Mouse (Mus musculus) retina, embryonic 14.5 days (tissue): ENCODE measurements around the gene Mpig6b.

ENCODE experiments used
- DNase-seq: peaks from one replicate; pipeline ENCODE4 v3.0.0-alpha.2; 2015; ENCODE audit warnings: low spot score

Gene Mpig6b

DNA sequence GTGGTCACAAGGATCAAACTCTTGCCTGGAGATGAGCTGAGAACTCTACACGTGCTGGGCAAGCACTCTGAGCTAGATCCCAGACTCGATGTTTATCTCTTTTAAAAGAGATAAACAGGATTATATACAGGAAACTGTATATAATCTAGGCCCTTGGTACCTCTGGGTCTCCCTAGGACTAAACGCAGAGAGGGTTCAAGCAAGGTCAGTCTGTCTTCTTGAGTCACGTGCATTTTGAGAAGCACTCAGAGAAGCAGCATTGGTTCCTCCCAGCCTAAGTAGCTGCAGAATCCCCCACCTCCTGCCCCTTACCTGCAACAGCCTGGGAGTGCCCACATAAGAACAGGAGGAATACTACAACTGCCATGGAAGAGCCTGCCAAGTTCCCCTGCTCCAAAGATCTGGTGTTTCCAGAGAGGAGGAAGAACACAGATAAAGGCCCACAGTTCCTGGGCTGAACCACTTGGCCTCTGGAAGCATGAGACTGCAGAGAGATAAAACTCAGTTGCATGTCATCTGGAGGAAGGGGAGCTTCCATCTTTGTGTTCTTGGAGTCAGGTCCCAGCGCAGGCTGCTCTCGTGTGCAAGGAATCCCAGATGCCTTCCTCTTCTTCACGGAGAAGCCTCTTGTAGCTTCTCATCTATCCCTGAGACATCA, 19.4 kb upstream of the Mpig6b start, which contains the start of gene Ly6g6f:
Ly6g6f (minus strand) TSS at position 403 of the 658 bp plus-strand sequence.
- no peak for DNase-seq

DNA sequence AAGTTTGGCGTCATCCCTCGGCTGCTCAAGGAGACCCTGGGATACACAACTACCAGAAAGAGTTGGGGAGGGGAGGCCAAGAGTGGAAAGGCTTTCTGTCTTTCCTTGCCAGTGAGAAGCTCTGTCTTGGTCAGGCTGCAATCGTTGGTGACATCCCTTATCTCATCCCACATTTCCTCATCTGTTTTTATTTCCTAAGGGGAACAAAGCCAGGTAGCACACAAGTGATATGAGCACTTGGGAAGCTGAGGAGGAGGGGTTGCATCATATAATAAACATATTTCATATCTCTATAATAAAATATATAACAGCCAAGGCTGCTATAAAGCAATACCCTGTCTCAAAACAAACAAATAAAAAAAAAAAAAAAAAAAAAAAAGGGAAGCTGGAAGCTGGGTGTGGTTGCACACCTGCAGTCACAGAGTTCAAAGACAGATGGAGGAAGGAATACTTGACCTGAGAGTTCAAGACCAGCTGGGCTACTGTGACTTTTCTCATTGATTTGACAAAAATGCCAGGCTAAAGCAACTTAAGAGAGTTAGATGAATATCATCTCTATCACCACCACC, 18.0 kb upstream of the Mpig6b start:
- DNase-seq, result no peak

DNA sequence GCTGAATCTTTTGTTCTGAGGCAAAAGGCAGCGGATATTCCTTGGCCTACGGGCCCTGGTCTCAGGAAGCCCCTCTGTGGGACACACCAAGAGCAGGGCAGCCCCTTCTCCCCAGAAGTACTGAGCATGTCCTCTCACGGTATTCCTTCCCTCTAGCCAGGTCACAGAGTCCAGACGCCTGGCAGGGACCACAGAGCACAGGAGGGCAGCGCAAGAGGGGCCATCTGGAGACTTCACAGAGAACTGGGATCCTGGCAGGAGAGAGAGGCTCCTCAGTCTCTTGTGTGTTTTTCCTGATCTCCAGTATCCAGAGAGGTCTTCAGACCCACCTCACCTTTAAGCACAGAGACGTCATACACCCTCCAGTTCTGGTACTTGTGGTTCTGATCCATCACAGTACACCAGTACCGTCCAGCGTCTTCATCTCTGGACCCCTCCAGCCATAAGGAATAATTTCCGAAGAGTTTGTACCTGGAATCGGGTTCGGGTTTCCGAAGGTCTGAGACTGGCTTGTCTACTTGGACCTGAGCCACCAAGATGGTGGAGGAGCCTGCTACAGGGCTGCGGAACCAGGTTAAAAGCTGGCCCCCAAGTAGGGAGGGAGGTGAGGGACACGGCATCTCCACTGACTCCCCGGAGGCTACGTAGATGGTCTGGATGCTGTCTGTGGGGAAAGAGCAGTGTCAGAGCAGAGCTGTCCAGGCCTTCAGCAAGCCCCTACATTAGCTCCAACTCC, 17.0 kb upstream of the Mpig6b start:
- DNase-seq, result no peak

DNA sequence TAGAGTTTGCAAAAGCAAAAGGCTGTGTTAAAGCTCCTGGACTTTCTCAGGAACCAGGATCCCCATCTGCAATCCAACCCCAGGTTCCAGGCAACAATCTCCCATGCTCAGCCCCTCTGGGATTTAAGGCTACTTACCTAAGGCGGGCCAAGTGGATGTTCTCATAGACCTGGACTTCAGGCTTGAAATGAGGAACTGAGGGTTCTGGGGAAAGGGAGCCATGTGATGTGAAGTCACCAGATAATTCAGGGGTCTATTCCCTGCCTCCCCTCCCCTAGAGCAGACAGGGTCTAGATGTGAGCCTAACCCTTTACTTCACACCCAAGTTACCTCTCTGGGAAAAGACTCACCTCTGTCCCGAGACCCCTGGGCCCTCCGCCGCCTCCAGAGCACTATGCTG, 14.7 kb upstream of the Mpig6b start:
- DNase-seq, result no peak

DNA sequence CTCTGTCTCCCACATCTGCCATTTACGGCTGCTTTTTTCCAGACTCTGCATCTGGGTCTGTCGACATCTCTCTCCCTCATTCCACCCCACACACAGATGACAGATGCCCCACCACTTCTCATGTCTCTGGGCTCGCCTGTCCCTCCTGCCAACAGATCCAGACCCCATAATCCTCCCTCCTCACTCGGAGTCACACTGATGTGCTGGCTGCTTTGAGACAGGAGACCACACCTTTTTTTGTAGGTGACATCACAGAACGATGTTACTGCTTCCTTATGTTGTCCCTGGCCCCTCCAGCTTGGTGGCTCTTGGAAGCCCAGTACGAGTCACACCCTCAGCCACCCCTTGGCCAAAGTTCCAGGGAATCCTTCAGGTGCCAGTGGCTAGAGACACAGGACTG, 14.3 kb upstream of the Mpig6b start:
- no peak for DNase-seq

DNA sequence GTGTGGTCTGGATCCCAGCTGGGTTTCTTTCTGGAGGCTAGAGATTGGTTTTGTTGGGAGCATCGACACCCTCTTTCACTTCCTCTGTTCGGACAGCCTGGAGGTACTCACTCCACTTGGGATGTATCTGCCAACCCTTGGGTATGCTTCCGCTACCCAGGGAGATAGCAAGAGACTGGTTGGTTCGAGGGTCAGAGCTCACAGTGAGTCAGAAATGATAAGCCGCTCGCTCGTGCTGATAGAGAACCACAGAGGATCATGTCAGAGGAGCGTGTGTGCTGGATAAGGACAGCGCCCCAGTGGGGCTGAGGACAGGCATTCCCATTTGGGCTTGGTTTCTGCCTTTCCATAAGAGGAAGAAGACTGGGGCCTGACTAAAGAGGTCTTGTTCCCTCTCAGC, 13.8 kb upstream of the Mpig6b start:
- no peak for DNase-seq

DNA sequence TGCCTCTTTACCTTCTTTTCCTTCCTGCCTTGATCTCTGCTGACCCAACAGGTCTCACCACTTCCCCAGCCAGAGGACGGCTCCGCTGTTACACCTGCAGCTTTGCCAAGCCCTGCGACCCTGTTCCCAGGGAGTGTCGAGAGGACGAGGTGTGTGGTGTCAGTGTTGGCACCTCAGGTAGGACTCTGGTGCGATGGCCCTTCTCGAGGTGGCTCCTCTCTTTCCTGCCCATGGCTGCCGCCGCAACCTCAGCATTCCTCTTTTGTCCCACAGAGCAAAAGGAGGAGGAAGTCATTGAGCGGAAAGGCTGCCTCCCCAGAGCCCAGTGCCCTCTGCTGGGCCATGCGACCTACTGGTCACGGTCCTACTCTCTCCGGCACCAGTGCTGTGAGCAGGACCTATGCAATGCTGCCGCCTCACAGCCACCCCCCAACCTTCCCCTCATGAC, 11.8 kb upstream of the Mpig6b start, which contains the start of gene Ly6g6d:
Ly6g6d (minus strand) TSS at position 280 of the 448 bp plus-strand sequence.
- peak; percentile 65 for DNase-seq

DNA sequence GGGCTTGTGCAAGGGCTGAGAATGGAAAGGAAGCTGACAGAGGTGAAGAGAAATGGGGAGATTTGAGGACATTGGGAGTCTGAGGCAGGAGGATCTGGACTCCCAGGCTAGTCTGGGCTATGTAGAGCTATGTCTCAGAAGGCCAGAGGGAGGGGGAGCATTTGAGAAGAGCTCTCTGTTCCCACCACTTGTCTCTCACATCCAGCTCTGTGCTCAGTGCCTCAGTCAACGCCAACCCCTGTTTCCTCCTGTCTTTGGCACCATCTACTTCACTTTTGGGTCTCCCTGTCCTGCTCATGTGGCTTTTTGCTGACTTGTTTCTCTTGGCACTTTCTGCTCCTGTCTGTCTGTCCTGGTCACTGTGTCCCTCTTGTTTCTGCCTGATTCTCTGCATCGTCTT, 11.3 kb upstream of the Mpig6b start:
- no peak for DNase-seq

DNA sequence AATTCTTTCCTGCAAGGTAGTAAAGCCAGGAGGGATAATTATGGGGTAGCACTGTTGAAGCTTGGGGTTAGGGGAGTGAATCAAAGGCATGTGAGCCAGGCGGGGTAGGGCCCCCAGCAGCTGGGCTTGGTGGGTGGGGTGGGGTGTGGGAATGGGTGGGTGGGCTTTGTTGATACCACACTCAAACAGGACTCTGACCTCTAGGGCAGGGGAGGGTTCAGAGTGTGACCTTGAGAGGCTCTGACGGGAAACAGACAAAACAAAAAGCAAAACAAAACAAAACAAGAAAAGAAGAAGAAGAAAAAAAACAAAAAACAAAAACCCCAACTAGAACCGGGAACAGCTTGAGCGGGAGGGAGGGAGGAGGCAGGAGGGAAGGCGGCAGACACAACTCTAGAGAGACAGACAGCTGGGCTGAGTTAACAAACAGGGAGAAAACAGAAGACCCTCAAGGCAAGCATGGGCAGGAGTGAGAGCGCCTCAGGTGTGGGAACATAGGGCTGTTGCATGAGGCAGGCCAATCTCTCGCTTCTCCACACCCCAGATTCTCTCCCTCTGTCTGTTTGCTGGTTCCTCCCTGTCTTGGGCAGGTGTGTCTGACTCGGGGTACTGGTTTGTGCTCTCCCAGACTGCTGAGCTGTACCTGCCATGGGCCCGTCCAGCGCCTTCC, 10.7 kb upstream of the Mpig6b start, which contains the start of gene Ly6g6e:
Ly6g6e (plus strand) TSS at position 396 of the 670 bp plus-strand sequence.
- DNase-seq, result no peak

DNA sequence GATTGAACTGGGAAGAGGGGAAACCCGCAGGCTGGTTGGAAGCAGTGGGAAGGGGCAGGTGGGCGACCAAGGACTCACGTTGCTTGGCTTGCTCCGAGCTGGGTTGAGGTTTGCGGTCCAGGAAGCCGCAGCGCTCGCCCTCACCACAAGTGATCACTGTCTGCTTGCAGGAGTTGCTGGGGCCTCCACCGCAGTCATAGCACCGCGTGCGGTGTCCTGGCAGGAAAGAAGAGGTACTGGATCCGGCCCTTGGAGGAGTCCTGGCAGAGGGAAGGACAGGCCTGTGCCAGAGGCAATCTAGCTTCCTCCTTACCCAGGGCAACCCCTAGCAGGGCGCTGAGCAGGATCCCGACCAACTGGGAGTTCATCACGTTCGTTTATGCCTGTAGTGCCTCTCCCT, 8.1 kb upstream of the Mpig6b start:
- no peak for DNase-seq

DNA sequence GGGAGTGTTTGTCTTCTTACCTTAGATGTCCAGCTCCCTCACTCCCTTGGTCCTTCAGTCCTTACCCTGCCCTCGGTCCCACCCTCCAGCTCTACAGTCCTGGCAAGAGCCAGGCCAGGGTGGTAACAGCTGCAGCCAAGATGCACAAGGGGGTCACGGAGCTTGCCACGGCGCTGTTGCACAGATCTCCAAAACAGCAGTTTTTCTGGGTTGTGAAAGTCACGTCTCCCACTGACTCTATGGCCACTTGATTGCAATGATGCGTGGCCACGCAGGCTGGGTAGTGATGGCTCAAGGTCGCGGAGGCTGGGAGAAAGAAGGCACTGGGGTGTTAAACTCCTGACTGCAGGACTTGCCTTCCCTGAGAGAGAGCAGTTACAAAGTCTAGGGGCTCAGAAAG, 5.5 kb upstream of the Mpig6b start:
- DNase-seq, result no peak

DNA sequence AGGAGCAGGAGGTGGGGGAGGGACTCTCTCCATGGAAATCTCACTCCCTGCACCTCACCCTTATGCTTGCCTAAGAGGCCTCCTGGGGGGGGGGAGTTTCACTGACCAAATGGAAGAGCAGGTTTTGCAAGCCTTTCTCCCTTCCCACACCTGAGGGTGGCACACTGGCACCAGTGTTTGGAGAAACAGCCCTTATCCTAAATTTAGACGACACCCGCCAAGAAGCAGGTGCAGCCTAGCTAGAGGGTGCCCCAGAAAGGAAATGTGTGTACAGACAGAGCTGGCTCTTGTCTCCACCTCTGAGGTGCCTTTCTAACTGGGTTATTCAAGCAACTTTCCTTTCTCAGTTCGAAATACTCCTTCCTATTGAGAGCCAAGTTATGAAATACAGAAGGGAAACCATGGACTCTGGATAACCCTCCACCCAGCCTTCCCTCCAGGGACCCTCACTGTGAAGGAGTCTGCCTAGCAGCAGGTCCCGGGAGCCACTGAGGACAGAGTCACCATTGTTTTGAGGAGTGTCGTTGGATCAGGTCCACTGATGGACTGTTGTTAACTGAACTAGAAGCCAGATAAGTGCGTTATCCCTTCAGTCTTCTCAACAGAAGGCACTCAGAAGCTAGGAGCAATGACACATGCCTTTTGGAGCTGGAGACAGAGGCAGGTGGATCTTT, 4.7 kb upstream of the Mpig6b start:
- no peak for DNase-seq

DNA sequence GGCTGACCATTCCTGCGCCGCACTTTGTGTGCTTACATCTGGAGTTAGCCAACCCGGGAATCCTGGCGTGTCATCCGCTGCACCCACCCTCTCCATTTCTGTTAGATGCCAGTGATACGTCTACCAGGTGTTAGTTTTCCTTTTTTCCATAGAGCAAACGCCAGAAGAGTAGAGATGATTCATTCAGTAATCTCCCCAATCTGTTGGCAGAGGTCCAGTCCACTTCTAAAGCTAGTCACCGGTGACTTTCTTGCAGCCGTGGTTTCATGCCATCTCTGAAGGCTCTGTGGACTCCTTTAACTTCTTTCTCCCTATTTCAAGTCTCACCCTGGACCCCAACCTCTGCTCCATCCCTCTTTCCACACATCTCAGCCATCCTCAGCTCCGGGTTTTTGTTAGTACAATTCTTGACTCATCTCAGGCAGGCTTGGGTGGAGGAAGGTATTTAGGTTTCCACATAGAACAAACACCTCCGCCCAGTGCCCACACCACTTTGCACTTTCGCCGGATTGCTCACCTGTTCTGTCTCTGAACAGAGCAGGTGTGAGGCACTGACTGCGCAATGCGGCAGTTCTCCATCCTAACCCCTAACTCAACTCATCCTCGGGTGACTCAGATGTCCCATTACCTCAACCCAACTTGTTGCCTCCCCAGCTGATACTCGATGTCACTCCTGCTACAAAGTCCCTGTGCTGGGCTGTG, 2.4 kb upstream of the Mpig6b start:
- DNase-seq, result no peak

DNA sequence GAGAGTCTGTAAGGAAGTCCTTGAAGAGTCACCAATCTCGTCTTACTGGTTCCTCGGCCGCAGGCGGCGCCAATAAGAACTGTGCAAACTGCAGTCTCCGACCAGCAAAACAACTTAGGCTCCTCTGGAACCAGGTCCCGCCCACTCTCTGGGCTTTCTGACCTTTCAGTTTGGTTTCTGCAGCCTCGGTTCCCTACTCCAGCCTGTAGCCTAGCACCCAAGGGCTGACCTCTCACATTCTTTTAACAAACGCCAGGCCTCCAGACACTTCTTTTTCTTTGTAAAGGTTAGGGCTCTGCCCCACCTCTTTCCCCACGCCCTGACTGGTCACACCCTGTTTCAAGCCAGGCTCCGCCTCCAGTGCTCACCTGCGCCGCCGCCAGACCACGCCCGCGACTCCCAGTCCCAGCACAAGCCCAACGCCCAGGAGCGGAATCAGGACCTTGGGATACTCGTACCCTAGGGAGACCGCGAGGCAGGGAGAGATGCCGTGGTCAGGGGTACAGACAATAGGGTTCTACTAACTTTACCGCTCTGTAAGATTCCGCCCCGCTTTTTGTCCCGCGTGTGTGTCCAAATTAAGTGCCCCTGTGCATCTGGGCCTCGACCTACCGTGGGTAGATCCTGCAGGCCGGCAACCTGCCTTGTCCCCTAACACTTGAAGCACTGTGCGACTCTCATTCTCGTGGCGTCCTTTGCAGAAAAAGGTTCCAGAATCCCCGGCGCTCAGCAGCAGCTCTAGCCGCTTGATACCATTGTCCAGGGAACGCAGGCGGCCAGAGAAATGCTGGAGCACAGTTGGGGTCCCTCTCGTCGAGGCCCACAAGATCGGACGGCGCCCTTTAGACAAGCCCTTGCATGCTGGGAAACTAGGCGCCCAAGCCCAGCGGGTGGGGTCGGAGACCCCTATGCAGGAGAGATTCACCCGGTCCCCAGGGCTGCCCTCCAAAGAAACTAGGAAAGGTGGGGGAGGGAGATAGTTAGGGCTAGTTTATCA, 735 bp downstream of the Mpig6b start, which contains the start of gene Ly6g6c:
Ly6g6c (plus strand) TSS at position 438 of the 997 bp plus-strand sequence.
- peak; percentile 53 for DNase-seq

DNA sequence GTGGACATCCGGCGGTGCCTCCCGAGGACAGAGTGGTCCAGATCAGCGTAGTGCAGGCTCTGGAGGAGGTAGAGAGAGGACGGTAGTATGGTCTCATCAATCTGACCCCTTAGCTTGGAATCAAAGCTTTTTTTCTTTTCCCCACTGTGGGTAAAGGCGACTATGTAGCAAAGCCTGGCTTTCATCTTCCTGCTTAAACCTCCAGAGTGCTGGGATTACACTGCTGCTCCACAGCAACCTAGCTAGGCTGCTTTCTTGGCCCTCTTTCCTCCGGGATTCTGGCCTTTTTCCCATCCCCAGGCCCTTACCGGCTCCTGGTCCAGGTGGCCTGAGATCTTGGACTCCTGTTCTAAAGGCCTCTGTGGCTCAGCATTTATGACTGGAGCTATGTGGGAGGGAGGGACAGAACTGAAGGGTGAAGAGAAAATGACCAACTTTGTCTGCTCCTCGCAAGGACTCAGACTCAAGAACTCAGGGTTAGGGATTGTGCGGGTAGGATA, 1.6 kb downstream of the Mpig6b start:
- no peak for DNase-seq

DNA sequence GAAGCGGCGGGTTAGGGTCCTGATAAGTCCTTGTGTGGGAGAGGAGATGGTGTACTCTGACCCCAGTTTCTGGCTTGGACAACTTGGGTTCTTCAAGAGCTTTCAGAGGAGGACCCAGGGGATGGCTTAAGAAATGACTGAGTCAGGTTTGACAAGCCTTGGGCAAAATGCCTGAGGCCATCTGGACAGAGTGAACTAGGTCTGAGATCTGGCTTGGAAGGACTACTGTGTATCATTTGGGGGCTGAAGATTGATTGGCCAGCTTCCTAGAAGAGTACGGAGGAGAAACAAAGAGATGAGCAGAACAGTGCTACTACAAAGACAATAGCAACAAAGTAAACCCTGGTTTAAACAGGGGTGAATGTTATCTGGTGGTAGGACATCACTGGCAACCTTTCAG, 2.5 kb downstream of the Mpig6b start:
- DNase-seq, result no peak

DNA sequence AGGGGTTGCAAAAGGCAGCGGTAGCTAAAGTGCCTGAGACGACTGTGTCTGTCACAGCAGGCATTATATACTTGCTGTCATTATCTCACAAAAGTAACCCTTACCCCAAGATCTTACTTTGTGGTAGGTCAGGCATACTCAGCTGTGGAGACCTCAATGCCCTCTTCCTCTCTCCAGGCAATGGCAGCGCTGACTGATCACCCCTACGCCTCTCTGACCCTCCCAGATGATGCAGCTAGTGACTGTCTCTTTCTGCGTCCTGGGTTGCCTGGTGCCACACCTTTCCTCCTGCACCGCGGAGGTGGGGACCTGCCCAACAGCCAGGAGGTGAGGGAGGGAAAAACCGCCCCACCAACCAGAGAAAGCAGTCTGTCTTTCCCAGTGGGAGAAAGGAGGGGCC, 4.7 kb downstream of the Mpig6b start:
- DNase-seq, result no peak

DNA sequence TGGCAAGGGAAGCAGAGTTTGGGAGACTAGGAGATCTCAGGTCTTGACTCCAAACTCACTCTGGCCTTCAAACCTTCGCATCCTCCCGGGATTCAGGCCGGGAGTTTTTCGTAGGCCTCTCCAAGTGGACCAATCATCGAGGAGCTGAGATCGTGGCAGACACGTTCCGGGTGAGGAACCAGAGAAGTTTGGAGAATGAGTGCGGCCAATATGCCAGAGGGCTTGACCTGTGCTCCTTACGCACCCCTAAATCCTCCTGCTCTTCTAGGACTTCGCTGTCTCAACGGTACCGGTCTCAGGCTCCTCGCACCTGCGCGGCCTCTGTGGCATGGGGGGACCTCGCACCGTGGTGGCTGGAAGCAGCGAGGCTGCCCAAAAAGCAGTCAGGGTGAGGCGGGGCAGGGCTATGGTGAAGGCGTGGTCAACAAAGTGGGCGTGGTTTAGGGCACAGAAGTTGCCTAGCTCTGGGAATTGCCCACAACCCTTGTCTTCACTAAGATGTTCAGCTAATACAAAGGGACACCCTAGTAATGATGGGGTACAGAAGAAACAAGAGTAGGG, 5.2 kb downstream of the Mpig6b start:
- no peak for DNase-seq

DNA sequence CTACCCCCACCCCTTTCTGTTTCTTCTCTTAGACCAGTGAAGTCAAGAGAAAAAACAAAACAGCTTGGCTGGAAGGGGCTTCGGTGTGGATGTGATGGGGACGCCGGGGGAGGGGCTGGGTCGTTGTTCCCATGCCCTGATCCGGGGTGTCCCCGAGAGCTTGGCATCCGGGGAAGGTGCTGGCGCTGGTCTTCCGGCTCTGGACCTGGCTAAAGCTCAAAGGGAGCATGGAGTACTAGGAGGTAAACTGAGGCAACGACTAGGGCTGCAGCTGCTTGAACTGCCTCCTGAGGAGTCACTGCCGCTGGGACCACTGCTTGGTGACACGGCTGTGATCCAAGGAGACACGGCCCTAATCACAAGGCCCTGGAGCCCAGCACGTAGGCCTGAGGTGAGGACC, 5.9 kb downstream of the Mpig6b start:
- DNase-seq, result no peak
